Mouse (Mus musculus) kidney, adult 9 months (tissue): ENCODE measurements at regions not wholly inside any gene's neighbourhood (a gene's known extent, or its start where the extent isn't known, plus 50 kb on each side); places are given as distances from the start of the nearest gene placed in this dataset.
"Not testable (repeated sequence)": the region's sequence is repeated elsewhere in the genome, so short reads cannot be mapped to it uniquely, and the experiment has no call there.

Source experiments
- DNase-seq: peaks from one replicate; pipeline ENCODE4 v3.0.0; 2022

GRCm38 (mm10) chr14:17347286-17347685, 312.8 kb upstream of the Thrb start:
- no peak for DNase-seq

DNA sequence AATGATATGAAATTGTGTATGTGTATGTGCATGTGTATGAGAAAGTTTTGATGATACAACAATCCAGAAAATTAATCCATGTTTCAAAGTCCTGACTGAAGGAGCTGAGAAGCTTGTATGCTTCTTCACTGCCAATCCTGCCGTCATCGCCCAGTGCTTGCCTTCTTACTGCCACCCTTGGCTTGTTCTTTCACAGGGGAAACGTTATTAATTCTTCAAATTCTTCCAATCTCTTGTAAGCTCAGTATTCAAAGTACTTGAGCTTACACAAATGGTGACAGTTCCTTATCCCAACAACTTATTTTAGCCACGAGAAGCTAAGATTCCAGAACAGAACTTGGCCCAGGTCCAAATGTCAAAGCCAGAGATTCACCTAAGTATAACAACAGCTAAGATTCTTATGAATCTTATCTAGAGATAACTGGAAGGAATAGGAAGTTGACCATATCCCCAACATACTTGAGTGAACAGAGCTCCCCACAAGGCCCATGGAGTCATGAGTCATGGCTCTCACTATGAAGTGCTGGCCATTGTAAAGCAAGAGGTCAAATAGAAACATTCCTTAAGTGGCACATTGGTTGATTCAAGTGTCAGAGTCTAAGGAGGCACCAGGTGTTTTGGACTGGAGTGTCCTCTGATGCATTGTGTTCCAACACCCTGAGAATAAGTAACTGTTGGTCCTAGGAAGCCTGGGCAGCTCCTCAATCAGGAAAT, 307.6 kb upstream of the Thrb start:
- DNase-seq = no peak

- no peak for DNase-seq
Observed at GRCm38 (mm10) chr14:17361910-17362309, 298.2 kb upstream of the Thrb start.

- peak; percentile 35 for DNase-seq
Observed at GRCm38 (mm10) chr14:17402751-17403479, 257.1 kb upstream of the Thrb start.

DNA sequence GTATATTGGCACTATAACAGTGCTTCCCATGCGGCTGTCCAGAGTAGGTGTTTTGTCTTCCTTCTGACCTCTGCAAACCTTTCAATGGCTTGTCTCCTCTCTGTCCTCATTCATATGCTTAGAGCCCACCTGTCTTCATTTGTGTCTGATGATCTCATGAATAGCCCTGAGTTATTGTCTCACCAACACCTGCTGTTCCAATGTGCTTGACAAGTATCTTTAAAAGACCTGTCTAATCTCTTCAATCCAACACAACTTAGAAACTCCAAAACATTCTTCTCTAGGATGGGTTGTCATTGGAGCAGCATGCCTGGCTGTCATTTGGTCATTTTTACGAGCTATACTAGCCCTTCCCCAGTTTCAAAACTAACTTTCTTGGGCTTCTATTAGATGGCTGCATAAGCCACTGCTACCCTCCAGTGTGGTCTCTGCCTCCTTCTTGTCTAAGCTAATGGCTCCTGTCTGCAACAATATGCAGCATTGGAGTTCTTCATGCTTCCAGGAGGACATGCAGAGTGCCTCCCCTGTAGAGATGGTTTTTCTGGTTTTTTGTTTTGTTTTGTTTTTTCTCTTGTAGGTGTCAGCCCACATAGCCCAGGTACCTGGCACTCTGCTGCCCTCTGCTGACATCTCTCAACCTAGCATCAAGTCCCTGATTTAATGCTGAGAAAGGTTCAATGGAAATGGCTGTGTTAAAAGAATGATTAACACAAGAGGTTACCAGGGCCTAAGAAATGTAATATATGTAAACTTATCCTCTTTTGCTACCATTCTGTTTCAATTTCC, 254.3 kb upstream of the Thrb start:
- peak; percentile 73 for DNase-seq

- no peak for DNase-seq
Observed at GRCm38 (mm10) chr14:17406879-17407278, 253.2 kb upstream of the Thrb start.

DNA sequence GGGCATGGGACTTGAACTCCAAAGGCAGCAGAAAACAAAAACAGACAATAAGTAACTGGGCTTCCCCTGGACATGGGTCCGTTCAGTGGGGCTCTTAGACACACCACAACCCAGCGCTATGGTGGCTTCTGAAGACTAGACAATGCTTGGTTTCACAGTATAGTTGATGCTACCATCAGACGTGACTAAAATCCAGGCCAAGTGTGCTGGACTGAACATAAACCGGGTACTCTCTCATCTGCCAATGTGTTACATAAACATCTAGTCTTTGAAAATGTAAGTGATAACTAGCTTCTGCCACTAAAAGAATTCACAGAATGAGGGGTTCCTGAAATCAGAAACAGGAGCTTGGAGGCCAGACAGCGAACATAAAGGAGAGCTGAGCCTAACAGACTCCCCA, 251.7 kb upstream of the Thrb start:
- no peak for DNase-seq

DNA sequence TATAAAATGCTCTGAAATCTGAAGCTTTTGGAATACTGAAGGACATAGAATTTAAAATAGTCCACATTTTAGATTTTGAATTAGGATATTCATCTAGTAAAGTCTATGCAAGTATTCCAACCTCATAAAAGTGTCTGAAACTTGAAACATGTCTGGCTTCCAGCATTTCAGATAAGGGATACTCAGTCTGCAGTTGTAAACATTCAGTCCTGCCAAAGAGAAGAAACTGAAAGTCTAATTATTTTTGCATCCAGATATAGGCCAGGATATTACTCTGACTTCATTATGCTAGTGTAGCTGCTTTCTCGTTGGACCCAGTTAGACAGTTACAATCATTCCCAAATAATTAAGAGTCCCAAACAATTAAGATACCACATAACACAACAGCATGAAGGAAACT, 251.2 kb upstream of the Thrb start:
- no peak for DNase-seq

DNA sequence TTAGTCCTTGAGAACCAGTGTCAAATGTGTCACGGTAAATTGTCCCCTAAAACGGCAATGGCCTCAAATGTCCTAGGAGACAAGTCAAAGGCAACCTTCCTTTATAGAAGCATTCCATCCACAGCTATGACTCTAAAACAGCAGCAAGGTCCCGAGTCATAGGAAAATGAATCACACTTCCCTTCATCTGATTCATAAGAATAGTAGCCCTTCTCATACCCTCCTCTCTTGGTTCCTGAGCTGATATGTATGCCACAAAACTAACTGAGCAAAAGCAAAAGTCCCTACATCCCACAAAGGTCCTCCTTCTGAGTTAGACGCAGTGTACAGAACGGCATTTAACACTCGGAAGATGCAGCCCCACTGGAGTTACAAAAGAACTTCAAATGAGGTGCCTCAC, 250.6 kb upstream of the Thrb start:
- no peak for DNase-seq

DNA sequence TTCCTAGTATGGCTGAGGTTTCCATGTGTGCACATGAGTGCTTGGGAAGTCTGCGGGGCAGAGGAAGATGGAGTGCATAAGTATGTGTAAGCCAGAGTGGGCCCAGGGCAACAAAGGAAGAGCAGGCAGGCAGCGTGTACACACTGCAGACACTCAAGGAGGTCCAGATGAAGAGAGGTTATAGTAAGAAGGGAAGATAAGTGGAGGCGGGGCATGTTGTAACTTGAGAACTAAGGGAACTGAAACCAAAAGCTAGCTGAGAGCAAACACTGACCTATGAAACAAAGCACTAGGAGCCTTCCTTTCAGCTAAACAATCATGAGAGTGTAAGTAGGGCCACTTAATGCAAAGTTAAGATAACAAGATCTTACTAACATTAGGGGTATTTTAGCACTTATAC, 249.3 kb upstream of the Thrb start:
- DNase-seq = no peak

GRCm38 (mm10) chr14:17411299-17411698, 248.8 kb upstream of the Thrb start:
- DNase-seq = no peak

DNA sequence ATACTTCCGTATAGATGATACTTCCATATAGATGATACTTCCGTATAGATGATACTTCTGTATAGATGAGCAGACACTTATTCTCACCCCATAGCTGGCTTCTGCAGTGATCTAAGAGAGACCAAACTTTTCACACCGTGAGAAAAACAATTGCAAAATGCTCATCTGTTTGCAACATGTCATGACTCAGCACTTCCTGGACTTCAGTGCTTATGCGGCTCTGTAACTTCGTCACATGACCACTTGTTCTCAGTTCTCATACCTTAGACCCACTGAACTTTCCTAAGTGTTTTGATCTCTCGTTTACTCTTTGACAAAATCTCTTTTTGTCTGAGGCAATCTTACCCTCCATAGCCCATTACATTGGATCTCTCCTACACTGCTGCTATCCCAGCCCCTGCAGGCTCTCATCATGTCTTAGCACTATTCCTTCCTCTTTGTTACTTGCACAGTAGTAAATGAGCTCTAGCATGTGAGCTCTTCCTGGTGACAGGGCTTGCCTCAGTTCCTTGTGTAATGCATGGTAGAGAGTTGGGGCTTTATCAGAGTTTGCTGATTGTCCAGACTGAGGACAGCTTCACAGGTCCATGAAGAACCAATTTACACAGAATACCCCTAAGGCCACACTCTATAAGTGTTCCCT, 245.7 kb upstream of the Thrb start:
- no peak for DNase-seq

DNA sequence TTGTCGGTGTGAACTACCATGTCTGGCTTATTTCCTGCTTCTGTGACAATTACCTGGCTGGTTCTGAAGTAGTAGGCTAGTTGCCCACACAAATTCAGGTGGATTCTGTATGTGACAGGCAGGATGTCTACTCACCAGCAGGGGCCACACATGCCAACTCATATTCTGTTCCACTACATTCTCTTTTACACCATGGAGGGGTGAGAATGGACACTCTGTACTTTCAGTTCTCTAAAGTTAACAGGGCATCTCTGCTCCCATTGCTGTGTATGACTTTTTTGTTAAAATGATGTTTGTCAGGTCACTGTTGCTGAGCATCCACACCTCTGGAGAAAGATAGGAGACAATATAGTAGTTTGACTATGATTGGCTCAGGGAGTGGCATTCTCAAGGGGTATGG, 232.3 kb upstream of the Thrb start:
- no peak for DNase-seq

- DNase-seq = no peak
Observed at GRCm38 (mm10) chr14:17429157-17429556, 230.9 kb upstream of the Thrb start.

DNA sequence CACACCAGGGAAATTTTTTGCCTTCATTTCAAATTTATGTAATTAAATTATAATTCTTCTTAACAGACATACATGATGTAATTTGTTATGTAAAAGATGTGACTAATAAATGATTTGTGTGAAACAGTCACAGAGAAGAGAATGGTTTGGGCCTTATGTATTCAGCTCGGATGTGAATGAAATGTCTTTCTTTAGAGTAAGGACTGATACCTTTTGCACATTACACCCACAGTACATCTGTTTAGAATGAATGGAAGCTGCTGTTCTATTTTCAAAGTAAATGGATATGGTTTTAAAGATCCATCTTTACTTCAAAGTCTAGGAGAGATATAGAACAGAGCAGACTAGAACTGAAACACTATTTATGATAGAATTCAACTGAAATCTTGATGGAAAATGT, 226.7 kb upstream of the Thrb start:
- no peak for DNase-seq

DNA sequence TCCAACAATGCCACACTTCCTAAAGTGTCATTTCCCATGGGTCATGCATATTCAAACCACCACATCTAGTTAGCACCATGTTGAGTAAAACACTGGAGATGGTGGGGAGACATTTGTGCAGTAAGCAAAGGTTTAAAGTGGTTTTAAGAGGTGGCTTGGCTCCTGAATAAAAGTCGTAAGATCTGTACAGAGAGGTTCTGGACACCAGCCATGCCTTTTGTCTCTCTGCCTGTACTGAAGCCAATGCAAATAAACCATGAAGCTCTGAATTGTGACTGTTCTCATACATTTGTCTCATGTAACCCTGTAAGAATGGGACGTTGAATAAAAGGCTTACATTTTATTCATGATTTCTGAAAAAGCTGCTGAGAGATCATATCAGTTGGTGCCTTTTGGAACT, 202.1 kb upstream of the Thrb start:
- no peak for DNase-seq

GRCm38 (mm10) chr14:17478963-17479362, 181.1 kb upstream of the Thrb start:
- DNase-seq = no peak

DNA sequence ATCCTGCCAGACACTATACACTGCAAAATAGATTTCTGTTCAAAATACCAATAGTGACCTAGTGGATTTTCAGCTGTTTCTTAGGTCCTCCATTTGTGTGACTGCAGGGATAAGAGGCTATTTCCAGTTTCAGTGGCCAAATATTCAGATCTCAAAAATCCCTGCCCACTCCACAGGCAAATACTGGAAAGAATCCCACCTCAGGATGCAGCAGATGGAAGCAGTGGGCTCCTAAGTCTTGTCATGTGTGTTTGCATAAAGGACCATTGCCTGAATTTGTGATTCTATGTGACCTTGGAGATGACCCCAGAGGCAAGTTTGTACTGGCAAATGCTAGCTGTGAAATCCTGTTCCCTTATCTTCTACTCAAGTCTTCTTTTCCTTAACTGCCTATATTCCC, 175.2 kb upstream of the Thrb start:
- DNase-seq = no peak

DNA sequence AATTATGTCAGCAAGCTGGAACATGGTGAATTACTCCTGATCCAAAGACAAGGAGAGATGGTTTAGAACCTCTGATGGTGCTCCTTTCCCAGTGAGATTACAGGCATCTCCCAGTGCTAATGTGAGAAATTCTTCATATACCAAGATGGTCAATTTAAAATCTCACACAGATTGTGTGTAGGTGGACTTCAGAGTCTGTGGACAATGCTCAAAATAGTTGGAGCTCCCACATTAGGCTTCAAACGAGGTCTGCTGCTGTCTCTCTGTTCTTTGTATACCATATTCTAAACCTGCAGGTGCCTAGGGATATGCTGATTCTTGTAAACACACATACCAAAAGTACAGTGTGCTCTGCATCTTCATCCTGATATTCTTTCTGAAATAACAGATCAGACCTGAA, 146.3 kb upstream of the Thrb start:
- DNase-seq = no peak

DNA sequence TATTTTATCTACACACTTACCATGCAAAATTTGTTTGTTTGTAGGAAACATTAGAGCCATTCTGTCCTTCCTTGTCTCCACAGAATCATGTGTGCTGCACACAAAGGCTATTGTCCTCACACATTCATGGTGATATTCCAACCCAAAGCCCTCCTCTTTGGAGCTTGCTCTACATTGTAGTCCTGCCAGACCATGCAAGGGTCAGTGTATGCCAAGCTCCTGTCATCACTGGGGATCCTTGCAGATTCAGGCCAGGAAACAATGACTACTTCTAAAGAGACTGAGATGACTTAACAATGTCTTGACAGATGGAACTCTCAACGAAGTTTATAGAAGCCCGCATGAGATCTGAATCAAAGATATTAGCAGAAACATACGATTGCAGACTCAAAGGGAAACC, 137.4 kb upstream of the Thrb start:
- no peak for DNase-seq

DNA sequence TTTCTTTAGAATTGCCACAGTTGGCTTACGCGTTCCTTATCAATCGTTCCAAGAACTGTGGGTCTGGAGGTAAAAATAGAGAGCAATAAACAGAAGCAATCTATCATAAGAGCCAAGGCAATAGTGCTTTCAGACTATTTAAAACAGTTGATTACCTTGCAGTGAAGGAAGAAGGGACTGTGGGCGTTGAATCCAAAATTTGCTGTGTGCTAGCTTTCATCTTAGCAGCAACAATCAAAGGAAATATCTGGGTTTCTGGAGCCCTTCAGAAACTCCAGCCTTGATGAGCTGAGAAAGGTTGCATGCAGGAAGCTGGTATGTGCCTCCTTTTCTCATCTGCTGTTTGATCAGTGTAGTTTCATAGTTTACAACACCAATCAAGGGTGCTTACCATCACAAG, 136.1 kb upstream of the Thrb start:
- DNase-seq = no peak

DNA sequence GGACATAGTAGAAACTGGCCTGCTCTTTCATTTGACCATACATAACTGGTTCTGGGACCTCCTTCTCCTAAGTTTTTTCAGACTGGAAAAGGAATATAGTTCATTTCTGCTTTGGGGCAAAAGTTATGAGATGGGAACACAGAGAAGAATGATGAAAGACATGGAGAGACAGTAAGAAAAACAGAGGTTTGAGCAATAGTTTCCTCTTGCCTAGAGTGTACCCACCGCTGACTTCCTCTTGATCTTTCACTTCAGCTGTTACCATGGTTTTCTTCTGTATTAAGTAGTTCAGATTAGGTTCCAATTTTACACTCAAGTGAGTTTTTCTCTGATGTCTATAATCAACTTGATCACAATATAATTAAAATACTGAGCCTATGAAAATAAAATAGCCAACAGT, 120.7 kb upstream of the Thrb start:
- no peak for DNase-seq

- no peak for DNase-seq
Observed at GRCm38 (mm10) chr14:17556458-17556857, 103.6 kb upstream of the Thrb start.

- not testable (repeated sequence) for DNase-seq
Observed at GRCm38 (mm10) chr14:17560001-17560400, 100.1 kb upstream of the Thrb start.
